In genomic region chr10:38121911-38122573, GRCm38 (mm10) we compare ENCODE assay signal across 8 mouse cellular contexts.
DNase-seq lines count a peak whose midpoint lies in the region; ATAC-seq and TF ChIP-seq lines count a peak whose summit lies in the region.

No protein-coding gene starts in this region.

- peak; percentile 83 for DNase-seq in kidney, postnatal 0 days (ENCODE audit: low spot score)
- no peak for DNase-seq in kidney, adult 2 months
- DNase-seq in embryo, embryonic 11 days: peak; percentile 81
- DNase-seq in gastrocnemius, adult 2 months: peak; percentile 66
- peak; percentile 67 for DNase-seq in lung, embryonic 14.5 days
- DNase-seq in urinary bladder, postnatal 25 days (ENCODE audit: low spot score): no peak
- no peak for DNase-seq in cerebellum, postnatal 14 days

- H3K4me3 ChIP-seq in kidney, postnatal 0 days (replicated peaks; ENCODE audit: low read depth, low read length): no peak overlapping the region
- H3K4me3 ChIP-seq in kidney, adult 2 months (ENCODE audit: insufficient read depth, low read depth, low read length): no peak overlapping the region
- no peak overlapping the region for H3K4me3 ChIP-seq in gastrocnemius, adult 2 months
- H3K4me3 ChIP-seq in lung, embryonic 14.5 days (ENCODE audit: low read depth, low read length): no peak overlapping the region

- no peaks in the 10 kb centered on the region for H3K9me3 ChIP-seq in kidney, postnatal 0 days (replicated peaks; ENCODE audit: low read length)
- no peaks in the 10 kb centered on the region for H3K9me3 ChIP-seq in lung, embryonic 14.5 days (ENCODE audit: low read depth, low read length)

- no peak overlapping the region for H3K27ac ChIP-seq in kidney, postnatal 0 days
- H3K27ac ChIP-seq in kidney, adult 2 months (ENCODE audit: insufficient read depth, low read depth, low read length): no peak overlapping the region
- peak overlapping the region; percentile 74 for H3K27ac ChIP-seq in gastrocnemius, adult 2 months
- peak overlapping the region; percentile 30; the same call in 1 of the 2 replicates for H3K27ac ChIP-seq in lung, embryonic 14.5 days (ENCODE audit: low read depth)

- intact Hi-C loops in gastrocnemius, adult 2 months (cut with DNase I): no loop called here

- no peaks in the 10 kb centered on the region for H3K27me3 ChIP-seq in kidney, postnatal 0 days (ENCODE audit: insufficient read depth, low read length)
- H3K27me3 ChIP-seq in kidney, adult 2 months (replicated peaks; ENCODE audit: control insufficient read depth, insufficient read depth, low read length): no peaks in the 10 kb centered on the region
- H3K27me3 ChIP-seq in lung, embryonic 14.5 days (ENCODE audit: insufficient read depth, low read length): no peaks in the 10 kb centered on the region

- TF ChIP-seq CTCF in kidney, postnatal 0 days (IDR thresholded peaks at IDR 0.05; ENCODE audit: low read depth): no peak
- TF ChIP-seq CTCF in kidney, adult 2 months (conservative IDR thresholded peaks at IDR 0.05; ENCODE audit: insufficient read depth, insufficient read length, low read depth, low read length): no peak
- TF ChIP-seq CTCF in gastrocnemius, adult 2 months (IDR thresholded peaks at IDR 0.05): no peak
- TF ChIP-seq CTCF in lung, embryonic 14.5 days (IDR thresholded peaks at IDR 0.05; ENCODE audit: low read depth): no peak

- H3K4me2 ChIP-seq in kidney, postnatal 0 days (ENCODE audit: low read length): no peak overlapping the region
- H3K4me2 ChIP-seq in lung, embryonic 14.5 days: no peak overlapping the region

- H3K9ac ChIP-seq in kidney, postnatal 0 days (ENCODE audit: low read depth, low read length): no peak overlapping the region
- no peak overlapping the region for H3K9ac ChIP-seq in lung, embryonic 14.5 days

- ATAC-seq in kidney, postnatal 0 days (replicated peaks; ENCODE audit: low FRiP score, low read depth): no peak
- peak; percentile 66; the same call in 1 of the 2 replicates for ATAC-seq in lung, embryonic 14.5 days (ENCODE audit: insufficient read depth)
- ATAC-seq in granulocyte monocyte progenitor cell, adult 5-6 weeks (replicated peaks; ENCODE audit: poor library complexity, severe bottlenecking): no peak

- no peaks in the 10 kb centered on the region for H3K4me1 ChIP-seq in kidney, postnatal 0 days (replicated peaks; ENCODE audit: insufficient read depth, low read length)
- H3K4me1 ChIP-seq in kidney, adult 2 months (ENCODE audit: control insufficient read depth, insufficient read depth, low read length): no peaks in the 10 kb centered on the region
- no peaks in the 10 kb centered on the region for H3K4me1 ChIP-seq in lung, embryonic 14.5 days (ENCODE audit: insufficient read depth)

- TF ChIP-seq POLR2A in kidney, adult 2 months (IDR thresholded peaks at IDR 0.05; ENCODE audit: low read depth, low read length): no peak

- WGBS in kidney, postnatal 0 days: 53% methylated on average over 3 of the region's 3 CpGs
- 61% methylated on average over 3 of the region's 3 CpGs for WGBS in kidney, adult 2 months
- WGBS in lung, embryonic 14.5 days: 30% methylated on average over 3 of the region's 3 CpGs

- H3K36me3 ChIP-seq in kidney, postnatal 0 days (ENCODE audit: insufficient read depth, low read length): no peaks in the 10 kb centered on the region
- H3K36me3 ChIP-seq in kidney, adult 2 months (ENCODE audit: control insufficient read depth, insufficient read depth, low read length): no peaks in the 10 kb centered on the region
- H3K36me3 ChIP-seq in lung, embryonic 14.5 days (ENCODE audit: insufficient read depth): no peaks in the 10 kb centered on the region

Comparison
In these comparisons a context has a peak if more than half of its experiments do, and no peak if none do; other contexts are left out.
1. DNase-seq: peak in kidney, postnatal 0 days (single experiment), embryo, embryonic 11 days (single experiment), gastrocnemius, adult 2 months (single experiment) and lung, embryonic 14.5 days (single experiment); none in kidney, adult 2 months (single experiment), urinary bladder, postnatal 25 days (single experiment) and cerebellum, postnatal 14 days (0 of 2).
2. H3K27ac ChIP-seq: peak in gastrocnemius, adult 2 months (single experiment) and lung, embryonic 14.5 days (single experiment); none in kidney, postnatal 0 days (single experiment) and kidney, adult 2 months (single experiment).